Mouse (Mus musculus) brain, embryonic 14.5 days (tissue): ENCODE measurements at regions not wholly inside any gene's neighbourhood (a gene's known extent, or its start where the extent isn't known, plus 50 kb on each side); places are given as distances from the start of the nearest gene placed in this dataset.

ENCODE experiments used
- DNase-seq: peaks from one replicate; pipeline ENCODE4 v3.0.0-alpha.2; 2011; ENCODE audit warnings: low read depth
- CTCF ChIP-seq: fragments of 200-500 bp; IDR thresholded peaks from 2 replicates; pipeline ENCODE4 v1.5.1; 2012; ENCODE audit warnings: inconsistent platforms, mild to moderate bottlenecking, moderate library complexity, borderline replicate concordance; ENCODE audit not compliant: insufficient read depth, insufficient read length; ENCODE audit errors: extremely low read depth
- POLR2A ChIP-seq: fragments of 200-500 bp; IDR thresholded peaks from 2 replicates; pipeline ENCODE4 v1.6.1; 2012; ENCODE audit warnings: mild to moderate bottlenecking, inconsistent platforms, borderline replicate concordance; ENCODE audit not compliant: poor library complexity, insufficient read depth, insufficient read length, severe bottlenecking; ENCODE audit errors: extremely low read depth

DNA sequence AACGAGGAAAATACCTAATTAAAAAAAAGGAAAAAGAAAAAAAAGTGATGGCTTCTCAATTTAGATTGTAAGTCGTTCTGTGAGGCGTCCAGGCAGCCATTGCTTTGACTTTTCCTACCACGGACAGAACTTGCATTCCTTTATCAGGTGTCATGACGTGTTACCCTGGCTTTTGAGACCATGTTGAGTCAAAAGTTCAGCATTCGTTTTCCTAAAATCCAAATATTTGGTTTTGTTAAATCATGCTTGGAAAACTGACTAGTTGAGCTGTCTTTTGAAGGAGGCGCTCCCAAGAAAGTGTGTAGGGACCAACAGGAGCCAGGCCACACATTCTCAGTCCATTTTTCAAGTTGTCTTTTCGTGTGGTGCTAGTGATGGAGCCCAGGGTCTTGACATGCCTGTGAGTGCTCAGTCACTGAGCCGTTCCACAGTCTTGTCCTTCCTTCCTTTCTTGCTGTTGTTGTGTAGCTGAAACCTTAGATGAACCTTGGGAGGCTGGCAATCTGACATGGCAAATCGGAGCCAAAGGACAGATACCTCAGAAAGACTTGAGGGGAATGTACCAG, 125.1 kb upstream of the Pik3r1 start:
- TF ChIP-seq CTCF (no peak), POLR2A (no peak)
- DNase-seq = no peak

DNA sequence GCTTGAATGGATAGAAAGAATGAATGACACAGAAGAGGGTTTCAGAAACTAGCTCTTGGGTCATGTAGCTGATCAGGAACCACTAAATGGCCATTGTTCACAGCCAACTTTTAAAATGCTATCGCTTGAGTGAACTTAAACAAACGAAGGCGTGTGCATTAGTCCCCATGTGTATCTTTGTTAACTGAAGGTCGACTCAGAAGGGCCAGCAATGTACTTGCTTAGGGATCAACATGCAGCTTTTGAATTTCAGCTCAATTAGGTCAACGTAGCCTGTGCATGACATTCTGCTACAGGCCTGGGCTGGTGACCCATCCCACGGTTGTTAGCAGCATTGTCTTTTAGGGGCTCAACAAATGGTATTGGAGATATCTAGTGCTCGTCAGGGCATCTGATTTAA, 127.1 kb upstream of the Pik3r1 start:
- TF ChIP-seq POLR2A (no peak), CTCF (no peak)
- DNase-seq = no peak

DNA sequence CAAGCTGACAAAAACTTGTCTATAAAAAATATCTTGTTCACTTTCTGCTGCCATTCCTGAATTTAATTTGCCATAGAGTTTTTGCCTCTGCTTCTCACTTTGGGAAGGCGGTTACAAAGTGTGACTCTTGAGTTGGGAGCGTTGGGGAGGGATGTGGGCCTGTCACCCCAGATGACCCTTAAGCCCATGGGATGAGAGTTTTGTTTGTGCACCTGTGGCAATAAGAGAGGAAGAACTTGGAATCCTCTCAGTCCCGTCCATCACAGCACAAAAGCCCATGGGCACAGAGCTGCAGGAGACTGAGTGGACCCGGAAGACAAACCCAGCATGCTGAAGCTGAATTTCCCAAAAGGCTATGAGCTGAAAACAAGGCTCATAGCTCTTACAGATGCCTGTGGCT, 127.7 kb upstream of the Pik3r1 start:
- TF ChIP-seq CTCF (no peak), POLR2A (no peak)

DNA sequence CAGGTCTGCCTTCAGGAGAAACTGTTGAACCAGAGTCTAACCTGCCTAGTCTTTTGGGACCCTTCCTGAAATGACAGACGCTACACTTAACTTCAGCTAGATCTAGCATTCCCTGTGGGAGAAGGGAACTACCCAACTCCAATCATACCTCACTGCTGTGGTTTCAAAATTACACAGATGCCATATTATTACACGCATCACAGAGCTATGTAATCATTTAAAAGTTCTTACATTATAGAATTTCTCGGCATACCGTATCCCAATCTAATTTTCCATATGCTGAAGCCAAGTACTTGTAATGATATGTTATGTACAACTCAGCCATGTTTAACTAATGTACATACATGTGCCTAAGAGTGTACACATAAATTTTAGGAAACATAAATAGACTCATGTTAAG, 128.9 kb upstream of the Pik3r1 start:
- TF ChIP-seq CTCF (no peak), POLR2A (no peak)
- DNase-seq = no peak

More for the DNA sequence above, 127.7 kb upstream of the Pik3r1 start:
- no peak for DNase-seq

DNA sequence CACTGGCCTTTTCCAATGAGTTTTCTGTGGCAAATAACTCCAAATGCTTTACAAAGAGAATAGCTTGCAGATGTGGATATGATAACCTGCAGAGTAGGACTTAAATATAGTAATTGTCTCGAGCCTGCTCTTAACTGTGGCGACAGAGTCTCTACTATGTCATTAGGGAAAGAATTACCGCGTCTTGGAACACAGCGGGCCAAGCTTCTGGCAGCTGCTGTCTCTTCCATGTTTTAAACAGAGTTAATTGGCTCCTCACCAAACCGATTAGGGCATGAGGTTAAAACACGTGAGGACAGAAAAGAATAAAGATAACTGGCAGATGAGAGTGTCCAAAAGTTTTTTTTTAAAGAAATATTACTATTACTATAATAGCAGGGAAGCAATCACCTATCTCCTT, 134.2 kb upstream of the Pik3r1 start:
- TF ChIP-seq CTCF = no peak
- DNase-seq = peak; percentile 70

DNA sequence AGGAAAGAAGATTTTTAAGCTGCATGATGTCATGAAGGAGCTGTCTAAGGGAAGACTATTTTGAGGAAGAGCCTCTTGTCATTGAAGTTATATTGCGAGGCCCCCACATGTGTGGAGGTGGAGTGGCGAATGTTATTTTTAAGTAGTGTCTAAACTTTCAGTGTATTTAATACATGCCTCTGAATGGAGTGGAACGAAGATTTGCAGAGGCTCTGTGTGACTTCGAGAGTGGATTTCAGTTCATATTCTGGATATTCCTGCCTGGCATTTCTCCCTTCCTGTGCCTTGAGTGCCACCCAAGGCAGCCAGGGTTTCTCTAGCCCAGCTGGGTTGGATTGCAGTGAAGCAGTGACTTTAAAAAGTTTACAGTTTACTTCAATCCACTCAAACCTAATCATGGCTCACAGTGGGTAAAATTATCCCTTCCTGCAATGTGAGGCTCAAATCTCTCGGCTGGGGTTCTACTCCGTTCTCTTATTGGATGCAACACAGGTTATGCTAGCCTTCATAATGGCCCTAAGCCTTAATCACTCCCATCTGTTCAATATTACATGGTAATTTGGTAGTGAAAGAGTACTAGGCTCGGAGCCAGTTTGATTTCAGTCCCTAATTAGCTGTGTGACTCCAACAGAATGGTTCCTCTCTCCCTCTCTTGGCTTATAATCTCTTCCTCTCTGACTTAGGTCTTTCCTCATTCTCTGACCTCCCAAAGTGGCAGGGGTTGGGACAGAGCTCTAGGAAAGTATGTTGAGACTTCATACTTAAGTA, 138.1 kb upstream of the Pik3r1 start:
- DNase-seq = peak; percentile 91
- no peak for TF ChIP-seq POLR2A
- TF ChIP-seq CTCF = no peak

DNA sequence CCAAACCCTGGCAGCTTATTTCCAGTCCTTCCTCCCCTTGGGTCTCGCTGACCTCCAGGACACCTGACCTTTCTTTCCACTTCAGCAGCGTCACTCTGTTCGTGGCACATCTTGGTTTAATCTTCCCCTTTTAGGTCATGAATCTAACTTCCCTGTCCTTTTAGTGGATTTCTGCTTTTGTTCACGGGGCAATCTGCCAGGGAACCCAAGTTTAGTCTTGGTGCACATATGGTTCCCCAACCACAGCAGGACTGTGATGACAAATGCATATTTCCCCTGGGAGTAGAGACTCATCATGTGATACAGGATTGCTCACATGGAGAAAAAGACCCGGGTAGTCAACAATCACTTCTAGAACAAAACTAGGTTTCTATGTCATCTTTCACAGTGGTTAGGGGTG, 141.0 kb upstream of the Pik3r1 start:
- DNase-seq = peak; percentile 43
- no peak for TF ChIP-seq CTCF
- no peak for TF ChIP-seq POLR2A

DNA sequence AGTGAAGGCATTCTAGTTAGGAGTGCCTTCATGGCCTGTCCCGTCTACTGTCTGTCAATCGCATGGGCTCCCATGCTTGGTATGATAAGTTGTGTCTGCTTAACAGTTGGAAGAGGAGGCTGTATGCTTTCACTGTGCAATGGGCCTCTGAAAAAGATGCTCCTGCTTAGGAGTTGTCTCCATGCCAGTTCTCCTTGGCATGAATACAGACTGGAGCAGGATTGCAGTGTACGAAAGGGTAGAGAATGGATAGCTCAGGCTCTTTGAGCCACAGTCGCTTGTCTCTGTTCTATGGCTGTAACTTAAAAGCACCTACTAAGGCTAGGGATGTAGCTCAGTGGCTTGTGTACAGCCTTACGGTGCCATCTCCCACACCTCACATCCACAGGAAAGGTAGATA, 142.7 kb upstream of the Pik3r1 start:
- TF ChIP-seq POLR2A (no peak), CTCF (no peak)
- DNase-seq = peak; percentile 45

DNA sequence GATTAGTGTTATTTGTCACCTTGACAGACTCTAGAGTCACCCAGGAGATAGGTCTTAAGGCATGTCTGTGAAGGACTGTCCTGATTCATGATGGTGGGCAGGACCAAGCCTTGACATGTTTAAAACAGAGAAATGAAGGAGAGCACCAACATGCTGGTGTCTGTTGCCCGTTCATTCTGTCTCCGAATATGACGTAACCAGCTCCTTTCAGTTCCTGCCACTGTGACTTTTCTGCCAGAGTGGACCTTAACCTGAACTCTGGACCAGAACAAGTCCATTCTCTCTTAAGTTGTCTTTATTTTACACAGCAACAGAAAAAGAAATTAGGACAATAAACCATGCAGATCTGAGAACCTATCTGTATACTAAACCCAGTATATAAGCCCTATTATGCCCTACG, 146.1 kb upstream of the Pik3r1 start:
- TF ChIP-seq POLR2A (no peak), CTCF (no peak)
- no peak for DNase-seq

DNA sequence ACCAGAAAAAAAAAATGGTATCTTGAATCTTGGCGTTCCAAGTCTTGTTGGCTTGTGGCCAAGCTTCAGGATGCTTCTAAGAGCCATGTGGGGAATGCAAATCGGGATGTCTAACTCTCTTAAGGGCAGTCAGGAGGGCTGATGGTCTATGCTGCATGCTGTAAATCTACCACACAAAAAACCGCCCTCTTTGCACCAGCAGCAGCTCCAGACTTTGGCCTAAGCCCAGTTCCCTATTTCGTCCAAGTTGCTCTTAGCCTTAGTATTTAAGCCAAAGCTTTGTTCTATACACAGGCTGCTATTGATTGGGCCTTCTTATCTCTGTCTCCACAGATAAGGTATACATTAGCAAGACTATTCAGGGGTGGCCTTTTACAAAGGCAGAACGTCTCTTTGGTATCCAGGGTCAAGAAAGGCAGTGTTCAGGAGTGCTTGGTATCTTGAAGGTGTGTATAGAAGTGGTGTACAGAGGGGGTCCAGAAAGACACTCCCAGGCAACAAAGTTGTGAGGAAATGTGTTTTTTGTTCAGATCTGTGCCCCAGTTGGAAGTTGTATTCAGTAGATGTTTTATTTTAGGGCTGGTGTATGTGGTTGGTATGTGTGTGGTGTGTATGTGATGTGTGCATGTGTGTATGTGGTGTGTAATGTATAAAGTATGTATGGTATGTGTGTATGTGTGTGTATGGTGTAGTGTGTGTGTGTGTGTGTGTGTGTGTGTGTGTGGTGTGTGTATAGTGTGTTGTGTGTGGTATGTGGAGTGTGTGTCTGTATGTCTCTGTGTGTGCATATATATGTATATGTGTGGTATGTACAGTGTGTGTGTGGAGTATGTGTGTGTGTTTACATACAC, 146.9 kb upstream of the Pik3r1 start:
- TF ChIP-seq CTCF = no peak
- TF ChIP-seq POLR2A = no peak
- DNase-seq = peak; percentile 82

DNA sequence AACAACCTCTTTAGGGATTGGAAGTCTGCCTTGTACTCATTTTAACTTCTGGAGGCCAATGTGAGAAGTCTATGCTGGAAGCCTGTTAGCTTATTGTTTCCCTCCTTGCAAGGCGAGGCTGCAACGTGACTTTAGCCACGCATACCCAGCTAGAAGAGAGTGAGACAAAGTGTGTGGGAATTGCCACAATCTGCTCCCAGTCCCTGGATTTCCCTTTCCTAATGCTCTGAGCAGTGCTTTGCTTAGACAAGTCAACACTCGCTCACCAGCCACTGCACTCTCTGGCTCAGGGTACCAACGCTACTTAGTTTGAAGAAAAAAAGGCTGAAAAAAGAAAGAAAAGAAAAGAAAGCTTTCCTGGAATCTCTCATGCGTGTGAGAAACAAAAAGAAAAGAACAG, 147.5 kb upstream of the Pik3r1 start:
- TF ChIP-seq CTCF (no peak), POLR2A (no peak)
- peak; percentile 22 for DNase-seq

DNA sequence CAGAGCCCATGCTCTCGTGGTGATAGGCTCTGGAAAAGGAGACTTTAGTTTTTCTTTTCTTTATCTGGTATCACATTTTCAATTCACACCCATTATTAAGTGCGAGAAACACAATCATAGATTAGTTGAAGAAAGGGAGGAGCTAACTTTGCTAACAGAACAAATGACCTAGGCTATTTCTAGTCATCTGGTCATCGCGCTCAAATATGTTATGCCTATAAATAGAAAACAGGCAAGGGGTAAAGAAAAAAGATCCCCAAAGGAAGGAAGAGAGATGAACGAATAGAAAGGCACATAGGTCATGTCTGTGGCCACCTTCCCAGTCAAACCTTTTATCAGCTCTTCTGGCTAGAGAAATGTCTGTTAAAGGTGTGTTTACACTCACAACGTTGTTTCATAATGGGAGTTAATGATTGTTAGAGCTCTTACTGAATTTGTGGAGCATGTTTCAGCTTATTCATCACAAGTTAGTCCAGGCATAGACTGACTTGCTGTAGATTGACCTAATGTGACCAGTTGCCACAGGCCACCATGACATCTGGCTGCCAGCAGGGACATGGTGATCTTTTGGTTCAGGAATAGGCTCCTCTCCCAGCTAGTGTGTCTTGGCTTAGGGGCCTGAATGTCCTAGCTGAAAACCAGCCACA, 148.1 kb upstream of the Pik3r1 start:
- no peak for DNase-seq
- TF ChIP-seq CTCF = no peak
- TF ChIP-seq POLR2A = no peak
